Mouse (Mus musculus): ENCODE measurements around the gene Arl13b. TPM values are rescaled to one million over a fixed set of nuclear protein-coding genes. Genes with fewer than 3 reads are reported as not detected.

Arl13b gene
- total and polyA plus RNA-seq, 2 experiments from 2014 or later = 7.1 to 8.9 TPM

DNA sequence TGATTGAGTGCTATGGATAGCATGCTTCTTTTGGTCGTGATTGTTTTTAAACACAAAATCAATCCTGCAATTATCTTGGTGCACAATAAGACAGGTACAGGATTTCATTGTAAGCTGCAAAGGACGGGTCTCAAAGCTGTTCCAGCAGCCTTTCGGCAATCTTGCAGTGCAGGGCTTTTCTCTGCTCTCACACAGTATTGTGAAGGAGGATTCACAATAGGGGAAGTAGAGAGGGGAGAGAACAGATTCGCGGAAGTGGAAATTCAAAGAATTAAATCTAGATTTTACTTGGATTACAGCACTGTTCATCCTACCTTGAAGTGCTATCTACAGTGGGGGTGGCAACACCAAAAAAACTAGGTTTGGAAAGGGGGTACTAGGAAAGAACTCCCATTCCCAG is 33.0 kb downstream of the Arl13b start:
- Histone ChIP-seq H3K27ac (ENCODE audit: low read depth) (no peak overlapping the region), H3K27me3 (ENCODE audit: control insufficient read depth, insufficient read depth, low read length) (no peaks in the 10 kb centered on the region), H3K36me3 (replicated peaks; ENCODE audit: control insufficient read depth, insufficient read depth, low read length) (peaks cover 3% of the 10 kb centered on the region; the same call in 1 of the 2 replicates), H3K4me1 (ENCODE audit: control insufficient read depth, insufficient read depth) (no peaks in the 10 kb centered on the region), H3K4me3 (ENCODE audit: low read depth, low read length) (no peak overlapping the region), H3K9me3 (replicated peaks; ENCODE audit: control insufficient read depth, low read length) (no peaks in the 10 kb centered on the region), H3K9ac (replicated peaks; ENCODE audit: low read depth, low read length) (no peak overlapping the region), H3K4me2 (ENCODE audit: low read depth, low read length) (no peak overlapping the region)
- WGBS = 87% methylated on average over 5 of the region's 5 CpGs
- ATAC-seq (ENCODE audit: insufficient read depth, low read depth) = no peak
- DNase-seq (ENCODE audit: low spot score) = no peak
- TF ChIP-seq EP300 (IDR thresholded peaks at IDR 0.05; ENCODE audit: low read depth) (no peak), CTCF (IDR thresholded peaks at IDR 0.05; ENCODE audit: low read depth) (no peak)

DNA sequence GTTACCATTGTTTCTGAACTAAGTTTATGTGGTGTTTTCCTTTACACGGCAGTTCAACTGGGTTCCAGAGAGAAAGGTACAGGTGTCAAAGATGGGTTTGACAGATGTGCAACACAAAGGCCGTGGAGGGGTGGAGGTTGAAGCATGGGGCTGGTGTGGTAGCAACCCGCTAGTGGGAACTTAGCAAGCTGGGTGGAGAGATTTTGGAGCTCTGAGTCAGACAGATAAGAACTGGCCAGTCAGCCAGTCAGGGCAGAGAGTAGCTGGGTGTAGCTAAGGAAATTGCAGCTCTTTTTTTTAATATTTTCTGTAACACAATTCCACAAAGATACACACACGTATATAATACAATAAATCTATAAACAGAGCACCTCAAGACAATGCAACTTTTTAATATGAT is 36.0 kb downstream of the Arl13b start:
- Histone ChIP-seq H3K36me3 (replicated peaks; ENCODE audit: control insufficient read depth, insufficient read depth, low read length) (no peaks in the 10 kb centered on the region), H3K4me2 (ENCODE audit: low read depth, low read length) (no peak overlapping the region), H3K27ac (ENCODE audit: low read depth) (no peak overlapping the region), H3K9ac (replicated peaks; ENCODE audit: low read depth, low read length) (no peak overlapping the region), H3K27me3 (ENCODE audit: control insufficient read depth, insufficient read depth, low read length) (no peaks in the 10 kb centered on the region), H3K4me3 (ENCODE audit: low read depth, low read length) (no peak overlapping the region), H3K9me3 (replicated peaks; ENCODE audit: control insufficient read depth, low read length) (no peaks in the 10 kb centered on the region), H3K4me1 (ENCODE audit: control insufficient read depth, insufficient read depth) (no peaks in the 10 kb centered on the region)
- ATAC-seq (ENCODE audit: insufficient read depth, low read depth) (no peak), DNase-seq (ENCODE audit: low spot score) (no peak)
- TF ChIP-seq CTCF (IDR thresholded peaks at IDR 0.05; ENCODE audit: low read depth) (no peak), EP300 (IDR thresholded peaks at IDR 0.05; ENCODE audit: low read depth) (no peak)
- WGBS = 59% methylated on average over 4 of the region's 4 CpGs

DNA sequence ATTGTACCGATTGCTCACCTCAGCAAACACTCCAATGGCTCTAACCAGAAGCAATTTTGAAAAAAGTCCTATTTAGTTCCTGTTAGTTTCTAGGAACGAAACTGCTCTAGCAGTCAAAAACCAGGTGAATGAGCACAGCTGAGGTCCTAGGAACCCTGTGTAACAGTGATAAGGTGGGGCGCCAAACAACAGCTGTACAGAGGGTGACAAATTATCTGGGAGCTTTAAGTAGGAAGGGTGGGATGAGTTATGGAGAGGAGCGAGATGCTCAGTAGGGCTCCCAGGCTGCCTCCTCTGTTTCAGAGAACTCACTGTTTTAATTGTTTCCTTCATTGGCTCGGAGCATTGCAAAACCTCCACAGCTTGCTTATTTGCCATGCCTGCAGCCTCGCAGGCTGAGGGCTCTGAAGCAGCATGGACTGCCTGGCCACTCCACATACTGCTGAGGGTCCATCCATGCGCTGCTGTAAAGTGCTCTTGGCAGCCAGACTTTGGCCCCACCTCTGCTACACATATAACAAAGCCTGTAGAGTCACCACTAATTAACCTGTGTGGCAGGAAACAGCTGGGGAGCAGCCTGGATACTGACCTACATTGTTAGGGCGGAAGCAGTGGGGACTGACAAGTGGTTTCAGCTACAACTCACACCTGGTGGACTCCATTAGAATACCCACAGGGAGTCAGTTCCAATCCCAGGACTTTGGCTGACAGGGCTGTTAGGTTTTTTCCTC is 39.4 kb downstream of the Arl13b start:
- Histone ChIP-seq H3K9me3 (replicated peaks; ENCODE audit: control insufficient read depth, low read length) (no peaks in the 10 kb centered on the region), H3K27ac (ENCODE audit: low read depth) (peak overlapping the region; percentile 41; the same call in 1 of the 2 replicates), H3K9ac (replicated peaks; ENCODE audit: low read depth, low read length) (no peak overlapping the region), H3K4me1 (ENCODE audit: control insufficient read depth, insufficient read depth) (no peaks in the 10 kb centered on the region), H3K4me3 (ENCODE audit: low read depth, low read length) (no peak overlapping the region), H3K36me3 (replicated peaks; ENCODE audit: control insufficient read depth, insufficient read depth, low read length) (peaks cover 17% of the 10 kb centered on the region), H3K27me3 (ENCODE audit: control insufficient read depth, insufficient read depth, low read length) (no peaks in the 10 kb centered on the region), H3K4me2 (ENCODE audit: low read depth, low read length) (no peak overlapping the region)
- no peak for TF ChIP-seq CTCF (IDR thresholded peaks at IDR 0.05; ENCODE audit: low read depth)
- TF ChIP-seq EP300 (IDR thresholded peaks at IDR 0.05; ENCODE audit: low read depth) = no peak
- peak; percentile 51 for ATAC-seq (ENCODE audit: insufficient read depth, low read depth)
- no peak for DNase-seq (ENCODE audit: low spot score)
- WGBS = 58% methylated on average over 8 of the region's 8 CpGs

DNA sequence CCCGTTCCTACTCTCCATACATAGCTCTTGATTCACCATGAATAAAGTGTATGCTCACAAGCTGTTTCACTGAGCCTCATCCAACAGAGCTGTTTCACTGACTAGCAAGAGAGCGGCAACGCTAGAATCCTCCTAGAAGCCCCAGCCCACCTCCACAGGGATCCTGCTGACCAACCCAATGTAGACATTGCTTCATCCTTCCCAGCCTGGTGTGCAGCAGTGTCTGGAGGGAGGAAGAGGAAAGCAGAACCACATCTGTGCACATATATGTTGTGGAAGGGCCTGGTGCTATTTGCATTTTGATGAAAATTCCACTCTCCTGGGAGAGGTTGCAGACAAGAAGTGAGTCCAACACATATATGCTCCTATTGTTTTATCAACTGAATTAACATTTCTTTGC is 42.2 kb downstream of the Arl13b start:
- no peaks in the 10 kb centered on the region for H3K27me3 ChIP-seq (ENCODE audit: control insufficient read depth, insufficient read depth, low read length)
- WGBS = 96% methylated on average over 3 of the region's 3 CpGs
- no peak for DNase-seq (ENCODE audit: low spot score)
- ATAC-seq (ENCODE audit: insufficient read depth, low read depth) = no peak
- TF ChIP-seq EP300 (IDR thresholded peaks at IDR 0.05; ENCODE audit: low read depth) (no peak), CTCF (IDR thresholded peaks at IDR 0.05; ENCODE audit: low read depth) (no peak)
- H3K4me1 ChIP-seq (ENCODE audit: control insufficient read depth, insufficient read depth) = no peaks in the 10 kb centered on the region
- no peak overlapping the region for H3K9ac ChIP-seq (replicated peaks; ENCODE audit: low read depth, low read length)
- H3K9me3 ChIP-seq (replicated peaks; ENCODE audit: control insufficient read depth, low read length) = no peaks in the 10 kb centered on the region
- H3K27ac ChIP-seq (ENCODE audit: low read depth) = no peak overlapping the region
- H3K36me3 ChIP-seq (replicated peaks; ENCODE audit: control insufficient read depth, insufficient read depth, low read length) = peaks cover 25% of the 10 kb centered on the region
- H3K4me3 ChIP-seq (ENCODE audit: low read depth, low read length) = no peak overlapping the region
- no peak overlapping the region for H3K4me2 ChIP-seq (ENCODE audit: low read depth, low read length)

DNA sequence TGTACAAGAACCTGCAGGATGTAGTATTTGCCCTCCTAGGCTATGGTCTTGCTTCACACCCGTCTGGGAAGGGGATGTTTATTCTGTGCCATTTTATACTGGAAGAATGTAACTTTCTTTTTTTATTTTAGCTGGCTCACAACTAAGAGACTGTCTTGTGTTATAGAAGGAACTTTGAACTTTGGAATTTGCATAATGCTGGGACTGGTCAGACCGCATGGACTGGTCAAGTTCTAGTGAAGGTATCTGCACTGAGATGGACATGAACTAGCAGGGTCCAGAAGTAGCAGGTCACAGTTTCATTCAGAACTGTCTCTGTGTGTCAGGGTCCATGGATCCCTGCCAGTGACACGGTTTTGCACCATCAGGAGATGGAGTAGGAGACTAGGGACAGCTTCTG is 47.0 kb downstream of the Arl13b start:
- H3K36me3 ChIP-seq (replicated peaks; ENCODE audit: control insufficient read depth, insufficient read depth, low read length) = peaks cover 18% of the 10 kb centered on the region; the same call in 1 of the 2 replicates
- H3K9me3 ChIP-seq (replicated peaks; ENCODE audit: control insufficient read depth, low read length) = no peaks in the 10 kb centered on the region
- DNase-seq (ENCODE audit: low spot score) = no peak
- no peak overlapping the region for H3K4me2 ChIP-seq (ENCODE audit: low read depth, low read length)
- H3K27ac ChIP-seq (ENCODE audit: low read depth) = peak overlapping the region; percentile 7; the same call in 1 of the 2 replicates
- WGBS = 76% methylated on average over 3 of the region's 3 CpGs
- H3K4me1 ChIP-seq (ENCODE audit: control insufficient read depth, insufficient read depth) = no peaks in the 10 kb centered on the region
- no peaks in the 10 kb centered on the region for H3K27me3 ChIP-seq (ENCODE audit: control insufficient read depth, insufficient read depth, low read length)
- TF ChIP-seq CTCF (IDR thresholded peaks at IDR 0.05; ENCODE audit: low read depth) (no peak), EP300 (IDR thresholded peaks at IDR 0.05; ENCODE audit: low read depth) (no peak)
- no peak overlapping the region for H3K4me3 ChIP-seq (ENCODE audit: low read depth, low read length)
- ATAC-seq (ENCODE audit: insufficient read depth, low read depth) = no peak
- H3K9ac ChIP-seq (replicated peaks; ENCODE audit: low read depth, low read length) = no peak overlapping the region

Measured in heart, postnatal 0 days (tissue).